Mouse (Mus musculus) MEL (cell line): Measurements from ENCODE around the gene Sdhc. TPM values are rescaled to one million over a fixed set of nuclear protein-coding genes. Genes with fewer than 3 reads are reported as not detected.

ENCODE experiments used
- DNase-seq: peaks from one replicate; pipeline ENCODE4 v3.0.0; 2011; ENCODE audit warnings: low read depth, low spot score
- H3K27ac ChIP-seq: 2 replicates; pipeline ENCODE4 v1.5.1; 2012; ENCODE audit warnings: low read depth, mild to moderate bottlenecking, control low read depth, low read length, moderate library complexity; ENCODE audit not compliant: control insufficient read depth
- H3K27me3 ChIP-seq, 2 experiments: fragments of 150-350 bp in 1 of 2; sonication (generic) in 1 of 2; 2 replicates each; pipeline ENCODE4 v1.6.1; 2012; ENCODE audit warnings: low read length in 2 of 2, mild to moderate bottlenecking in 2 of 2, improper control_type of control experiment in 1 of 2, moderate library complexity in 1 of 2; ENCODE audit not compliant: insufficient read depth in 2 of 2, control insufficient read depth in 1 of 2
- H3K36me3 ChIP-seq, 2 experiments: 2 replicates each; pipeline ENCODE4 v1.6.1; 2012 to 2014; ENCODE audit warnings: low read length in 2 of 2, improper control_type of control experiment in 1 of 2, inconsistent platforms in 1 of 2, mild to moderate bottlenecking in 1 of 2; ENCODE audit not compliant: insufficient read depth in 2 of 2, control insufficient read depth in 1 of 2
- H3K4me1 ChIP-seq, 2 experiments: fragments of 150-350 bp in 1 of 2; sonication (generic) in 1 of 2; 2 replicates each; pipeline ENCODE4 v1.6.1; 2012; ENCODE audit warnings: low read length in 2 of 2, improper control_type of control experiment in 1 of 2, mild to moderate bottlenecking in 1 of 2; ENCODE audit not compliant: insufficient read depth in 2 of 2, control insufficient read depth in 1 of 2
- H3K4me3 ChIP-seq, 2 experiments: fragments of 150-350 bp in 1 of 2; sonication (generic) in 1 of 2; 2 replicates each; pipeline ENCODE4 v1.5.1; 2012; ENCODE audit warnings: low read depth in 2 of 2, low read length in 2 of 2, mild to moderate bottlenecking in 2 of 2, moderate library complexity in 2 of 2, control low read depth in 1 of 2, improper control_type of control experiment in 1 of 2; ENCODE audit not compliant: control insufficient read depth in 1 of 2, insufficient read depth in 1 of 2
- H3K79me2 ChIP-seq: 2 replicates; pipeline ENCODE4 v1.6.1; 2012; ENCODE audit warnings: mild to moderate bottlenecking, low read length, moderate library complexity; ENCODE audit not compliant: control insufficient read depth, poor library complexity, insufficient read depth
- H3K9ac ChIP-seq: 2 replicates; pipeline ENCODE4 v1.6.1; 2012; ENCODE audit warnings: low read depth, mild to moderate bottlenecking, control low read depth, low read length, moderate library complexity; ENCODE audit not compliant: control insufficient read depth, poor library complexity, severe bottlenecking
- H3K9me3 ChIP-seq: fragments of 150-350 bp; sonication (generic); replicated peaks from 2 replicates; pipeline ENCODE4 v1.6.1; 2012; ENCODE audit warnings: mild to moderate bottlenecking, low read length, improper control_type of control experiment, moderate library complexity; ENCODE audit not compliant: insufficient read depth
- BHLHE40 ChIP-seq: IDR thresholded peaks from 2 replicates; pipeline ENCODE4 v1.6.1; 2012; ENCODE audit warnings: low read depth, mild to moderate bottlenecking, inconsistent platforms, low read length, improper control_type of control experiment, borderline replicate concordance
- CHD1 ChIP-seq: IDR thresholded peaks from 2 replicates; pipeline ENCODE4 v1.6.1; 2012; ENCODE audit warnings: low read depth, mild to moderate bottlenecking, inconsistent platforms, low read length, improper control_type of control experiment
- CTCF ChIP-seq, 3 experiments: IDR thresholded peaks in 2 of 3; conservative IDR thresholded peaks in 1 of 3; 2 replicates each; pipeline ENCODE4 v1.5.1; 2011 to 2012; ENCODE audit warnings: low read length in 3 of 3, low read depth in 2 of 3, mild to moderate bottlenecking in 2 of 3, improper control_type of control experiment in 1 of 3, inconsistent platforms in 1 of 3, mixed read lengths in 1 of 3, moderate library complexity in 1 of 3; ENCODE audit not compliant: control insufficient read depth in 1 of 3, insufficient read depth in 1 of 3, poor library complexity in 1 of 3, severe bottlenecking in 1 of 3
- E2F4 ChIP-seq: IDR thresholded peaks from 2 replicates; pipeline ENCODE4 v1.6.1; 2011; ENCODE audit warnings: low read depth, low read length, improper control_type of control experiment, borderline replicate concordance
- ELF1 ChIP-seq: IDR thresholded peaks from 2 replicates; pipeline ENCODE4 v1.6.1; 2014; ENCODE audit warnings: low read depth, mild to moderate bottlenecking, inconsistent platforms, low read length, improper control_type of control experiment, moderate library complexity
- ETS1 ChIP-seq: IDR thresholded peaks from 2 replicates; pipeline ENCODE4 v1.6.1; 2012; ENCODE audit warnings: low read depth, mild to moderate bottlenecking, inconsistent platforms, low read length, improper control_type of control experiment, moderate library complexity
- GABPA ChIP-seq: IDR thresholded peaks from 2 replicates; pipeline ENCODE4 v1.6.1; 2012; ENCODE audit warnings: low read depth, mild to moderate bottlenecking, inconsistent platforms, low read length, improper control_type of control experiment, moderate library complexity
- GATA1 ChIP-seq: IDR thresholded peaks from 2 replicates; pipeline ENCODE4 v1.6.1; 2011; ENCODE audit warnings: low read depth, low read length, improper control_type of control experiment
- HCFC1 ChIP-seq: IDR thresholded peaks from 2 replicates; pipeline ENCODE4 v1.6.1; 2012; ENCODE audit warnings: low read depth, mild to moderate bottlenecking, inconsistent platforms, low read length, improper control_type of control experiment, moderate library complexity
- KAT2A ChIP-seq: conservative IDR thresholded peaks from 2 replicates; pipeline ENCODE4 v1.6.1; 2012; ENCODE audit warnings: low read depth, low read length, improper control_type of control experiment, inconsistent platforms
- MAX ChIP-seq: IDR thresholded peaks from 2 replicates; pipeline ENCODE4 v1.6.1; 2011; ENCODE audit warnings: low read length, improper control_type of control experiment
- MAZ ChIP-seq: IDR thresholded peaks from 2 replicates; pipeline ENCODE4 v1.6.1; 2012; ENCODE audit warnings: low read depth, mild to moderate bottlenecking, inconsistent platforms, low read length, improper control_type of control experiment
- MEF2A ChIP-seq: IDR thresholded peaks from 2 replicates; pipeline ENCODE4 v1.6.1; 2014; ENCODE audit warnings: low read depth, mild to moderate bottlenecking, inconsistent platforms, low read length, improper control_type of control experiment; ENCODE audit not compliant: poor library complexity, insufficient replicate concordance, severe bottlenecking; ENCODE audit errors: extremely low read depth
- MYB ChIP-seq: IDR thresholded peaks from 2 replicates; pipeline ENCODE4 v1.6.1; 2011; ENCODE audit warnings: mild to moderate bottlenecking, low read depth, low read length, improper control_type of control experiment
- NELFE ChIP-seq: IDR thresholded peaks from 2 replicates; pipeline ENCODE4 v1.6.1; 2011; ENCODE audit warnings: low read depth, low read length, improper control_type of control experiment
- NRF1 ChIP-seq: IDR thresholded peaks from 2 replicates; pipeline ENCODE4 v1.6.1; 2014; ENCODE audit warnings: low read depth, mild to moderate bottlenecking, inconsistent platforms, low read length, improper control_type of control experiment, moderate library complexity; ENCODE audit not compliant: poor library complexity, insufficient read depth, severe bottlenecking
- POLR2A ChIP-seq, 2 experiments: IDR thresholded peaks; 2 replicates each; pipeline ENCODE4 v1.6.1; 2011 to 2012; ENCODE audit warnings: low read length in 2 of 2, mild to moderate bottlenecking in 2 of 2, control low read depth in 1 of 2, improper control_type of control experiment in 1 of 2, low read depth in 1 of 2, moderate library complexity in 1 of 2; ENCODE audit not compliant: control insufficient read depth in 1 of 2, insufficient read depth in 1 of 2, poor library complexity in 1 of 2
- SIN3A ChIP-seq: IDR thresholded peaks from 2 replicates; pipeline ENCODE4 v1.6.1; 2012; ENCODE audit warnings: low read length, improper control_type of control experiment, inconsistent platforms
- SMC3 ChIP-seq: IDR thresholded peaks from 2 replicates; pipeline ENCODE4 v1.6.1; 2011; ENCODE audit warnings: low read depth, low read length, improper control_type of control experiment
- TAL1 ChIP-seq: IDR thresholded peaks from 2 replicates; pipeline ENCODE4 v1.6.1; 2012; ENCODE audit warnings: mild to moderate bottlenecking, inconsistent platforms, low read length, moderate library complexity, mixed read lengths
- TBP ChIP-seq: IDR thresholded peaks from 2 replicates; pipeline ENCODE4 v1.8.0; 2011; ENCODE audit warnings: low read depth, low read length, improper control_type of control experiment
- USF2 ChIP-seq, 2 experiments: IDR thresholded peaks; 2 replicates each; pipeline ENCODE4 v1.6.1; 2011 to 2012; ENCODE audit warnings: improper control_type of control experiment in 2 of 2, low read length in 2 of 2, borderline replicate concordance in 1 of 2, inconsistent platforms in 1 of 2, low read depth in 1 of 2, mild to moderate bottlenecking in 1 of 2; ENCODE audit not compliant: insufficient read depth in 1 of 2
- ZMIZ1 ChIP-seq: IDR thresholded peaks from 2 replicates; pipeline ENCODE4 v1.6.1; 2012; ENCODE audit warnings: low read depth, mild to moderate bottlenecking, inconsistent platforms, low read length, improper control_type of control experiment, moderate library complexity
- ZNF384 ChIP-seq: IDR thresholded peaks from 2 replicates; pipeline ENCODE4 v1.6.1; 2012; ENCODE audit warnings: low read depth, mild to moderate bottlenecking, inconsistent platforms, low read length, improper control_type of control experiment
- polyA plus RNA-seq, 2 experiments: library from polyadenylated mRNA; stranded (reverse) in 1 of 2; unstranded in 1 of 2; fragments of >175 nt in 1 of 2; fragments of >200 nt in 1 of 2; gene quantifications; 2 replicates each; pipeline versions ENCODE4 v1.2.1 to v1.2.4; 2012; ENCODE audit warnings: low replicate concordance in 2 of 2, low read depth in 1 of 2; ENCODE audit not compliant: insufficient read length in 2 of 2, insufficient read depth in 1 of 2, missing spikeins in 1 of 2
- total RNA-seq: library from RNA; depleted of rRNA; stranded (reverse); fragments of 300-350 nt; gene quantifications from 2 replicates; pipeline ENCODE4 v1.2.3, GENCODE M21; 2012

Gene Sdhc
- total and polyA plus RNA-seq, 3 experiments = 79.4 to 224 TPM; not detected in 1

GRCm38 (mm10) chr1:171113873-171114299 is 36.5 kb downstream of the Sdhc start, which contains the start of gene Cfap126:
Cfap126 (plus strand) TSS chr1:171113918.
- peaks cover 8 to 15% of the 10 kb centered on the region in 2 experiments for H3K4me1 ChIP-seq
- peak within 1 kb of the TSS; percentile 71 for H3K9ac ChIP-seq
- no peaks in the 10 kb centered on the region for H3K27me3 ChIP-seq
- DNase-seq = peak; percentile 88
- H3K79me2 ChIP-seq = no peaks in the 10 kb centered on the region; the same call in 1 of the 2 replicates
- peak within 1 kb of the TSS; percentile 42 to 65 for H3K4me3 ChIP-seq
- peak within 1 kb of the TSS; percentile 68 for H3K27ac ChIP-seq
- TF ChIP-seq GATA1 (no peak), HCFC1 (peak; percentile 67), SMC3 (no peak), E2F4 (no peak), TBP (peak; percentile 58), ZNF384 (no peak), ELF1 (peak; percentile 59; the same call in 1 of the 2 replicates), CTCF (IDR thresholded peaks at IDR 0.05 in 2 of 3, conservative IDR thresholded peaks at IDR 0.05 in 1 of 3; ENCODE audit: control insufficient read depth in 1 of 3, insufficient read depth in 1 of 3, low read depth in 2 of 3, low read length in 3 of 3, poor library complexity in 1 of 3, severe bottlenecking in 1 of 3) (no peak), MAZ (no peak), GABPA (no peak), KAT2A (no peak), POLR2A (IDR thresholded peaks at IDR 0.05; ENCODE audit: control insufficient read depth in 1 of 2, insufficient read depth in 1 of 2, low read depth in 1 of 2, low read length in 2 of 2, poor library complexity in 1 of 2) (peak; percentile 43 to 80; a peak in 2 of 4 replicates), NRF1 (no peak), ETS1 (no peak), USF2 (IDR thresholded peaks at IDR 0.05; ENCODE audit: borderline replicate concordance in 1 of 2, insufficient read depth in 1 of 2, low read depth in 1 of 2, low read length in 2 of 2) (no peak), MEF2A (no peak), NELFE (peak; percentile 54), ZMIZ1 (no peak), SIN3A (peak; percentile 61; the same call in 1 of the 2 replicates), TAL1 (no peak), MAX (peak; percentile 3; the same call in 1 of the 2 replicates), BHLHE40 (no peak), MYB (no peak), CHD1 (no peak)
- H3K36me3 ChIP-seq = peaks cover 0 to 17% of the 10 kb centered on the region in 2 experiments; a peak in 2 of 4 replicates
- H3K9me3 ChIP-seq = no peaks in the 10 kb centered on the region
